Mouse (Mus musculus): ENCODE results near the gene Frmd4a. TPM values are rescaled to one million over a fixed set of nuclear protein-coding genes. Genes with fewer than 3 reads are reported as not detected.
"Not testable (repeated sequence)": the region's sequence is repeated elsewhere in the genome, so short reads cannot be mapped to it uniquely, and the experiment has no call there.

The Frmd4a gene
- polyA plus RNA-seq, 1 experiment: 46.5 TPM

- DNase-seq: no peak
- Histone ChIP-seq H3K4me3 (replicated peaks; ENCODE audit: extremely low read depth, low read depth, low read length) (no peak overlapping the region), H3K4me1 (ENCODE audit: control insufficient read depth, insufficient read depth, low read length) (no peaks in the 10 kb centered on the region; the same call in 1 of the 2 replicates)
- 86% methylated on average over 3 of the region's 3 CpGs for WGBS
- no peak for TF ChIP-seq CTCF (IDR thresholded peaks at IDR 0.05; ENCODE audit: insufficient read depth, low read length)
- no peak for TF ChIP-seq POLR2A (IDR thresholded peaks at IDR 0.05; ENCODE audit: borderline replicate concordance, extremely low read depth, low read depth, low read length)
Measured at GRCm38 (mm10) chr2:4608253-4608652, 590.7 kb downstream of the Frmd4a start.

DNA sequence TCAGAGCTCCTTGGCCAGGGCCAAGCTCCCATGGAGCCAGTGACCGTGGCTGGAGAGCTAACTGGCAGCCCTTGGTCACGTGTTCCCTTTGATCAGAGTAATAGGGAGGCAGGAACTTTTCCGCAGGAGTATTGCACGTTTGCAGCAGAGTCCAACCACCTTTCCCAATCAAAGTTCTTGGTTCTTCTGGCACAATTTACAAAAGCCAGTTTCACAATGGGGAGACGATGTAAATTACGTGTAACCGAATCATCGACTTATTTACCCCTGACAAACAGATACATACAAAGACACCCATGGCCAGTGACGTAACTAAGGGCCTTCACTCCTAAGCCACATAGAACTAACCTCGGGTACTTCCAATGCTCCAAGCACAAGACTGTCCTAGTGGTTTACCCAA, 591.9 kb downstream of the Frmd4a start:
- H3K4me3 ChIP-seq (replicated peaks; ENCODE audit: extremely low read depth, low read depth, low read length): no peak overlapping the region
- WGBS: 70% methylated on average over 10 of the region's 10 CpGs
- DNase-seq: no peak
- TF ChIP-seq CTCF (IDR thresholded peaks at IDR 0.05; ENCODE audit: insufficient read depth, low read length): no peak
- no peaks in the 10 kb centered on the region; the same call in 1 of the 2 replicates for H3K4me1 ChIP-seq (ENCODE audit: control insufficient read depth, insufficient read depth, low read length)

DNA sequence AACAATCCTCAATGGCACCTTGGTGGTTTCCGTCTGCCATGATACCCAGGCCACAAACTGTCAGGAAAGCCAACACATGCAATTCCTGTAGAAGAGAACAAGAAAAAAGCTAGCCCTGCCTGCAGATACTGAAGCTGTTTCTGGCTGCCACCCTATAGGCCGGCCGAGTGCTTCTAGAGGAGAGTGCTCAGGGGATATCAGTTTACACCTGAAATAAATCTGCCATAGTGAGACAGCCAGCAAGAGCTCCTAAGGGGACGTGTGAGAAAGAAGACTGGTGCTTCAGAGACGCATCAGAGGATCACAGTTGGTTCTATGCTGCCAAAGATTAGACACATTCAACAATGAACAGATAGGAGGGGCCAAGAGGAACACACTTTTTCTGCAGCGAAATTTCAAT, 593.8 kb downstream of the Frmd4a start:
- TF ChIP-seq CTCF (IDR thresholded peaks at IDR 0.05; ENCODE audit: insufficient read depth, low read length) (no peak), POLR2A (IDR thresholded peaks at IDR 0.05; ENCODE audit: borderline replicate concordance, extremely low read depth, low read depth, low read length) (no peak)
- no peaks in the 10 kb centered on the region; the same call in 1 of the 2 replicates for H3K4me1 ChIP-seq (ENCODE audit: control insufficient read depth, insufficient read depth, low read length)
- WGBS: 79% methylated on average over 6 of the region's 6 CpGs
- H3K4me3 ChIP-seq (replicated peaks; ENCODE audit: extremely low read depth, low read depth, low read length): no peak overlapping the region
- no peak for DNase-seq

DNA sequence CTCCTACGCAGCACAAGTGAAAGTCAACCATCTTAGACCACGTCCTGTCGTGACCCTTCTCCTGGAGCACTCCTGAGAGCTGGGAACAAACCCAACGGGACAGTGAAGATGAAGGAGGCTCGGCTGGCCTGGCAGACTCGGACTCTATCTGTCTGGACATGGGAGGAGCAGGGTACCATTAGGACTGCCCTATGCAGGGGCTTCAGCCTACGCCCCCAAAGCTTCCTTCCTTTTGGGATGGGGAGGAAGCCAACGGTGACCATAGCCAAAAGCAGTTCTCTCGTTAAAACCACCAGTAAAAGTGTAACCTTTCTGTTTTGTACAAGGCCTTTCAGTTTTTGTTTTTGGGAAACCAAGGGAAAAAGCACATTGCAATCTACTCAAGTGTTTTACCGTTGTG, 594.2 kb downstream of the Frmd4a start:
- no peak for DNase-seq
- H3K4me3 ChIP-seq (replicated peaks; ENCODE audit: extremely low read depth, low read depth, low read length): no peak overlapping the region
- 69% methylated on average over 10 of the region's 10 CpGs for WGBS

GRCm38 (mm10) chr2:4614276-4614929, 596.9 kb downstream of the Frmd4a start:
- not testable (repeated sequence) for DNase-seq; H3K4me1 ChIP-seq (ENCODE audit: control insufficient read depth, insufficient read depth, low read length); H3K4me3 ChIP-seq (replicated peaks; ENCODE audit: extremely low read depth, low read depth, low read length)
- 30% methylated on average over 6 of the region's 6 CpGs for WGBS

More for the DNA sequence above, 594.2 kb downstream of the Frmd4a start:
- no peaks in the 10 kb centered on the region; the same call in 1 of the 2 replicates for H3K4me1 ChIP-seq (ENCODE audit: control insufficient read depth, insufficient read depth, low read length)
- TF ChIP-seq CTCF (IDR thresholded peaks at IDR 0.05; ENCODE audit: insufficient read depth, low read length) (no peak), POLR2A (IDR thresholded peaks at IDR 0.05; ENCODE audit: borderline replicate concordance, extremely low read depth, low read depth, low read length) (no peak)

- H3K4me3 ChIP-seq (replicated peaks; ENCODE audit: extremely low read depth, low read depth, low read length): no peak overlapping the region
- no peak for TF ChIP-seq CTCF (IDR thresholded peaks at IDR 0.05; ENCODE audit: insufficient read depth, low read length)
- no peak for TF ChIP-seq POLR2A (IDR thresholded peaks at IDR 0.05; ENCODE audit: borderline replicate concordance, extremely low read depth, low read depth, low read length)
- DNase-seq: no peak
- no peaks in the 10 kb centered on the region; the same call in 1 of the 2 replicates for H3K4me1 ChIP-seq (ENCODE audit: control insufficient read depth, insufficient read depth, low read length)
- 64% methylated on average over 2 of the region's 2 CpGs for WGBS
Measured at GRCm38 (mm10) chr2:4615014-4615546, 597.6 kb downstream of the Frmd4a start.

DNA sequence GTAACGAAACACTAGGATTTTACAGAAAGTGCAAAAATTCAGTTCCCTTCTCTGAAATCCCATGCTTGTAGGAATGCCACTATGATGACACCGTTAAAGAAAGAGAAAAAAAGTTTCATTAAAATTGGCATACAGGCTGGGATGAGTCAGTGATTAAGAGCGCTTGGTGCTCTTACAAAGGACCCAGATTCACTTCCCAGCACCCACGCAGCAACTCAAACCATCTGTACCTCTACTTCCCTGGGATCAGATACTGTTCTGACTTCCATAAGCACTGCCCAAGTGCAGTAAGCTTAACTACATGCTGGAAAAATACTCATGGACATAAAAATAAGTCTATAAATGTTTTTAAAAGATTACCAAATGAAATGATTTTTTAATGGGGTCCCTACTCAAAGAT, 599.5 kb downstream of the Frmd4a start:
- TF ChIP-seq POLR2A (IDR thresholded peaks at IDR 0.05; ENCODE audit: borderline replicate concordance, extremely low read depth, low read depth, low read length): no peak
- TF ChIP-seq CTCF (IDR thresholded peaks at IDR 0.05; ENCODE audit: insufficient read depth, low read length): no peak
- no peak overlapping the region for H3K4me3 ChIP-seq (replicated peaks; ENCODE audit: extremely low read depth, low read depth, low read length)
- no peaks in the 10 kb centered on the region; the same call in 1 of the 2 replicates for H3K4me1 ChIP-seq (ENCODE audit: control insufficient read depth, insufficient read depth, low read length)
- DNase-seq: no peak
- WGBS: 90% methylated on average over 4 of the region's 4 CpGs

- DNase-seq; H3K4me3 ChIP-seq (replicated peaks; ENCODE audit: extremely low read depth, low read depth, low read length); H3K4me1 ChIP-seq (ENCODE audit: control insufficient read depth, insufficient read depth, low read length): not testable (repeated sequence)
Measured at GRCm38 (mm10) chr2:4619126-4619525, 601.6 kb downstream of the Frmd4a start.

DNA sequence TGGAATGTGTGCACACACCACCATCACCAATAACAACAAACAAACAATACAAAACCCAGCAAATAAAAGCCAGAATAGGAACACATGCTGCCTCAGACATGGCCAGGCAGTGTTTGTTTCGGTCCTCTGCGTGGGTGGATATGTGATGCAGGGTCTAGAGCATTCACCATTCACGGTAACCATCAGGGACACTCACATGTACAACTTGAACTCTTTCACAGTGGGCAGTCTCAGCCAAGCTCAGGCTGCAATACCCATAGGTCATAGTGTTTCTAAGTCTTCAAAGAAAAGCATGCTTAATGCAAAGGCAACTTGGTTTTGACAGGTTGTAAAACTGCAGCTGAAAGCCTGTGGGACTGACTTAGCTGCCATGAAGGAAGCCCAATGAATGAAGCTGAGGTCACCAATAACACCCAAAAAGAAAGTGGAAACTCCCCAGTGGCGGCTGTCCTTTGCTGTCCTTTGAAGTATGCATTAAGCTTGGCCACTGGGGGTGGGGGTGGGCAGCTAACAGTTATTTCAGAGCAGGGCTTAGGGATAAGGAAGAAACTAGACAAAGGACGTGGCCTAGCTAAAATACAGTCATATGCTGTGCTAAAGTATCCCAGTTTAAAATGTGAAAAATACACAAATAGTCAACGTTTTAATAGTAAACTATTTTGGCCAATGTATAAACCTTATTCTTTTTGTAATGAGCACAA, 602.5 kb downstream of the Frmd4a start:
- 56% methylated on average over 6 of the region's 6 CpGs for WGBS
- DNase-seq: no peak
- Histone ChIP-seq H3K4me3 (replicated peaks; ENCODE audit: extremely low read depth, low read depth, low read length) (no peak overlapping the region), H3K4me1 (ENCODE audit: control insufficient read depth, insufficient read depth, low read length) (no peaks in the 10 kb centered on the region)
- TF ChIP-seq CTCF (IDR thresholded peaks at IDR 0.05; ENCODE audit: insufficient read depth, low read length): no peak

DNA sequence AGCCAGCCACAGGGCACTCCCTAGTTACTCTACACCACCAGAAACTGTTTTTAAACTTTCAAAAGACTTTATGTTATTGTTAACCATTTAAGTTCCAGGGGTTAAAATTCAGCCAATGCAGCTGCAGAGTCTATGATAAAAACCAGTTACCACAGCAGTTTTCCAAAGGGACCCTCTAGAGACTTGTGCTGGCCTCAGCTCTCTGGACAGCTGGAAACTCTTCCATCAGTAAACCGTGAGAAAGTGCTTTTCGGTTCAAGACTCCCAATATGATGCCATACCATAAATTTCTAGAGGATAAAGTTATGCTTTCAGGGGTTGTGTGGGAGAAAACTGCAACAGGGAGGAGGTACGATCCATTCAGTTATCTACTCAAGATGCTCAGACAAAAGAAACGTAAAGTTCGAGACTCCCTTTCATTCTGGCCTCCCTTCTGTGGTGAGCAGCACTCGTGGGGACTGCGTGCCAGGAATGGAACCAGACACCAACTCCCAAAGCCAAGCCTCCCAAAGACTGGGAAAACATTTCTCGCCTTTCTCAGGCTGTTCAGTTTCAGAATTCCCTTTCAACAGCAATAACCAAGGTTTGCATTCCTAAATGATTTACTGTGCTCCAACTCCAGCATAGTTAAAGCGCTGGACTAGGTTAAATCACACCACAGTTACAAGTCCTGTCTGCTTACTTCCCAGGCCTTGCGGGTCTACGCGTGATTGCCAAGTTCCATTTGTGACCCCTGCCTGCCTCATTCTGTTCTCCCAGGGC, 603.3 kb downstream of the Frmd4a start:
- DNase-seq: no peak
- H3K4me3 ChIP-seq (replicated peaks; ENCODE audit: extremely low read depth, low read depth, low read length): no peak overlapping the region
- WGBS: 71% methylated on average over 12 of the region's 12 CpGs

More for the DNA sequence above, 603.3 kb downstream of the Frmd4a start:
- H3K4me1 ChIP-seq (ENCODE audit: control insufficient read depth, insufficient read depth, low read length): no peaks in the 10 kb centered on the region
- no peak for TF ChIP-seq POLR2A (IDR thresholded peaks at IDR 0.05; ENCODE audit: borderline replicate concordance, extremely low read depth, low read depth, low read length)
- TF ChIP-seq CTCF (IDR thresholded peaks at IDR 0.05; ENCODE audit: insufficient read depth, low read length): no peak
